Mouse (Mus musculus) heart, postnatal 0 days (tissue): Measurements from ENCODE around the gene Ccdc82. TPM values are rescaled to one million over a fixed set of nuclear protein-coding genes. Genes with fewer than 3 reads are reported as not detected.

Source experiments
- ATAC-seq: fragments of 200-750 bp; cut with Nextera tagmentation; 2 replicates; pipeline ENCODE4 v1.8.0; 2017; ENCODE audit warnings: low read depth, moderate number of reproducible peaks, moderate library complexity; ENCODE audit not compliant: insufficient read depth
- DNase-seq: peaks from one replicate; pipeline ENCODE4 v3.0.0-alpha.2; 2016; ENCODE audit warnings: low spot score
- H3K27ac ChIP-seq: fragments of 300-500 bp; sonication (generic); 2 replicates; pipeline ENCODE4 v1.5.1; 2014; ENCODE audit warnings: low read depth, mild to moderate bottlenecking
- H3K27me3 ChIP-seq: fragments of 300-500 bp; sonication (generic); 2 replicates; pipeline ENCODE4 v1.6.1; 2014; ENCODE audit warnings: low read length, mixed read lengths; ENCODE audit not compliant: control insufficient read depth, insufficient read depth
- H3K36me3 ChIP-seq: fragments of 300-500 bp; sonication (generic); replicated peaks from 2 replicates; pipeline ENCODE4 v1.6.1; 2014; ENCODE audit warnings: low read length, mixed read lengths; ENCODE audit not compliant: control insufficient read depth, insufficient read depth
- H3K4me1 ChIP-seq: fragments of 300-500 bp; sonication (generic); 2 replicates; pipeline ENCODE4 v1.6.1; 2014; ENCODE audit warnings: antibody characterized with exemption; ENCODE audit not compliant: control insufficient read depth, insufficient read depth
- H3K4me2 ChIP-seq: fragments of 300-500 bp; sonication (generic); 2 replicates; pipeline ENCODE4 v1.6.1; 2014; ENCODE audit warnings: low read depth, mild to moderate bottlenecking, low read length, moderate library complexity
- H3K4me3 ChIP-seq: fragments of 300-500 bp; sonication (generic); 2 replicates; pipeline ENCODE4 v1.5.1; 2014; ENCODE audit warnings: low read depth, low read length
- H3K9ac ChIP-seq: fragments of 300-500 bp; sonication (generic); replicated peaks from 2 replicates; pipeline ENCODE4 v1.6.1; 2014; ENCODE audit warnings: low read depth, low read length, mixed read lengths
- H3K9me3 ChIP-seq: fragments of 300-500 bp; sonication (generic); replicated peaks from 2 replicates; pipeline ENCODE4 v1.6.1; 2016; ENCODE audit warnings: low read length; ENCODE audit not compliant: control insufficient read depth
- CTCF ChIP-seq: IDR thresholded peaks from 2 replicates; pipeline ENCODE4 v1.5.1; 2016; ENCODE audit warnings: antibody characterized with exemption, control low read depth, low read depth
- EP300 ChIP-seq: IDR thresholded peaks from 2 replicates; pipeline ENCODE4 v1.6.1; 2016; ENCODE audit warnings: antibody characterized with exemption, low read depth
- WGBS: fragments of 180-500 bp; shearing (Covaris S2); extraction: QIAGEN DNeasy Blood & Tissue Kit; methylation state at CpG from one replicate; pipeline ENCODE4 v1.1.7; 2014; 5-methylcytosine and 5-hydroxymethylcytosine counted together
- polyA plus RNA-seq: library from polyadenylated mRNA; unstranded; fragments of >200 nt; fragmentation: Nextera tagmentation; extraction: Ambion mirVana; gene quantifications from 2 replicates; pipeline ENCODE4 v1.2.1, GENCODE M21; 2015
- total RNA-seq: library from RNA; depleted of rRNA; stranded (reverse); fragments of >200 nt; gene quantifications from 2 replicates; pipeline ENCODE4 v1.2.3, GENCODE M21; 2014; ENCODE audit warnings: low replicate concordance

Ccdc82 gene
- total and polyA plus RNA-seq, 2 experiments from 2014 or later = 4.1 to 7.9 TPM

- no peaks in the 10 kb centered on the region for H3K27me3 ChIP-seq
- peaks cover 30% of the 10 kb centered on the region for H3K4me1 ChIP-seq
- DNase-seq (peak; percentile 92), ATAC-seq (peak; percentile 93)
- WGBS = under 1% methylated on average over 28 of the region's 28 CpGs
- peak overlapping the region; percentile 87 for H3K27ac ChIP-seq
- TF ChIP-seq EP300 (no peak), CTCF (peak; percentile 72)
- H3K9ac ChIP-seq = peak overlapping the region; percentile 72
- H3K9me3 ChIP-seq = no peaks in the 10 kb centered on the region
- no peaks in the 10 kb centered on the region for H3K36me3 ChIP-seq
- H3K4me3 ChIP-seq = peak overlapping the region; percentile 66
- peak overlapping the region; percentile 94 for H3K4me2 ChIP-seq
Measured at GRCm38 (mm10) chr9:13296274-13297121, 49.7 kb downstream of the Ccdc82 start.

GRCm38 (mm10) chr9:13297122-13297667 lies 50.4 kb downstream of the Ccdc82 start:
- H3K27me3 ChIP-seq = no peaks in the 10 kb centered on the region
- H3K4me1 ChIP-seq = peaks cover 37% of the 10 kb centered on the region
- DNase-seq = no peak
- peak overlapping the region; percentile 87 for H3K27ac ChIP-seq
- peak overlapping the region; percentile 72 for H3K9ac ChIP-seq
- WGBS = 0% methylated on average over 12 of the region's 12 CpGs
- H3K4me2 ChIP-seq = peak overlapping the region; percentile 94
- no peak for ATAC-seq
- H3K4me3 ChIP-seq = peak overlapping the region; percentile 66
- H3K9me3 ChIP-seq = no peaks in the 10 kb centered on the region
- TF ChIP-seq CTCF = no peak
- TF ChIP-seq EP300 = no peak
- H3K36me3 ChIP-seq = no peaks in the 10 kb centered on the region

GRCm38 (mm10) chr9:13297668-13298512 lies 51.1 kb downstream of the Ccdc82 start, which contains the start of gene Maml2:
Gene Maml2 (plus strand): TSS chr9:13297957.
- Histone ChIP-seq H3K4me1 (peaks cover 41% of the 10 kb centered on the region), H3K27me3 (no peaks in the 10 kb centered on the region), H3K4me2 (peak within 1 kb of the TSS; percentile 94), H3K9ac (peak within 1 kb of the TSS; percentile 72), H3K4me3 (peak within 1 kb of the TSS; percentile 66), H3K36me3 (no peaks in the 10 kb centered on the region), H3K27ac (peak within 1 kb of the TSS; percentile 87), H3K9me3 (no peaks in the 10 kb centered on the region)
- TF ChIP-seq CTCF (peak; percentile 14; the same call in 1 of the 2 replicates), EP300 (no peak)
- DNase-seq = peak; percentile 59
- 1% methylated on average over 23 of the region's 23 CpGs for whole genome bisulfite sequencing
- ATAC-seq = peak; percentile 51

- Histone ChIP-seq H3K9ac (peak overlapping the region; percentile 72), H3K4me2 (peak overlapping the region; percentile 94), H3K27ac (peak overlapping the region; percentile 87), H3K4me1 (peaks cover 46% of the 10 kb centered on the region), H3K4me3 (peak overlapping the region; percentile 66), H3K9me3 (no peaks in the 10 kb centered on the region), H3K27me3 (no peaks in the 10 kb centered on the region), H3K36me3 (no peaks in the 10 kb centered on the region)
- 17% methylated on average over 9 of the region's 9 CpGs for WGBS
- ATAC-seq (no peak), DNase-seq (no peak)
- TF ChIP-seq CTCF (no peak), EP300 (no peak)
Measured at GRCm38 (mm10) chr9:13298513-13298878, 51.7 kb downstream of the Ccdc82 start.

- ATAC-seq (no peak), DNase-seq (no peak)
- TF ChIP-seq EP300 (no peak), CTCF (no peak)
- H3K27ac ChIP-seq = peak overlapping the region; percentile 67
- H3K4me1 ChIP-seq = peaks cover 49% of the 10 kb centered on the region
- H3K9me3 ChIP-seq = no peaks in the 10 kb centered on the region
- peak overlapping the region; percentile 72; the same call in 1 of the 2 replicates for H3K9ac ChIP-seq
- H3K4me3 ChIP-seq = peak overlapping the region; percentile 66
- peak overlapping the region; percentile 94 for H3K4me2 ChIP-seq
- H3K27me3 ChIP-seq = no peaks in the 10 kb centered on the region
- no peaks in the 10 kb centered on the region for H3K36me3 ChIP-seq
- WGBS = 59% methylated on average over 6 of the region's 6 CpGs
Measured at GRCm38 (mm10) chr9:13299190-13299589, 52.4 kb downstream of the Ccdc82 start.
